Mouse (Mus musculus): ENCODE measurements around the gene Wdr37. TPM values are rescaled to one million over a fixed set of nuclear protein-coding genes. Genes with fewer than 3 reads are reported as not detected.
"Not testable (repeated sequence)": the region's sequence is repeated elsewhere in the genome, so short reads cannot be mapped to it uniquely, and the experiment has no call there.

Wdr37 gene
- total RNA-seq (2014; rRNA removed; ENCODE audit: low replicate concordance) = 16.3 and 24.2 TPM in 2 replicates
- 14.7 and 15.7 TPM in 2 replicates for polyA plus RNA-seq (2015; fragmentation: Nextera tagmentation; extraction: Ambion mirVana)

GRCm38 (mm10) chr13:8871314-8871962 is at the start of gene Wdr37:
TSS of gene Wdr37 (minus strand) at chr13:8871909.
- DNase-seq (ENCODE audit: low spot score) = peak; percentile 31
- ATAC-seq (ENCODE audit: insufficient read depth, low read depth) = peak; percentile 45
- TF ChIP-seq EP300 (IDR thresholded peaks at IDR 0.05; ENCODE audit: low read depth) (no peak), CTCF (IDR thresholded peaks at IDR 0.05; ENCODE audit: low read depth) (no peak)

DNA sequence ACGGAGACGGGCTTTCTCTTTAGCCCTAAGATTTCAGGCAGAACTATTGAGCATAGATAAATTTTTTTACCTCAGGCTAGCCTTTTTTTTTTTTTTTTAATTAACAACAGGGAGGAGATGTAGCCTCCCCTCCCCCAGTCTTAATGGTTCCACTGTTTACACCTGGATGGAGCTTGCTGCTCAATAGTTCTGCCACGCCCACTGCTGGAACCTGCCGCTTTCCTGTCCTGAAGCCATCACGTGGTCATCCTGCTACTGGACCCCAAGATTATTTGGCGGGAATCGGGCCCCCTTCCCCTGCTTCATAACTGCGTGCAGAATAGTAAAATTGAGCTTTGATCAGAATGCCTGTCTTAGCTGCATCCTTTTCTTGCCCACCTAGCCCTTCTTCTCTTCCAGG is 42.2 kb upstream of the Wdr37 start:
- not testable (repeated sequence) for H3K4me3 ChIP-seq (ENCODE audit: low read depth, low read length); DNase-seq (ENCODE audit: low spot score); H3K27me3 ChIP-seq (ENCODE audit: control insufficient read depth, insufficient read depth, low read length); H3K9me3 ChIP-seq (replicated peaks; ENCODE audit: control insufficient read depth, low read length); ATAC-seq (ENCODE audit: insufficient read depth, low read depth); H3K4me1 ChIP-seq (ENCODE audit: control insufficient read depth, insufficient read depth); H3K27ac ChIP-seq (ENCODE audit: low read depth); H3K9ac ChIP-seq (replicated peaks; ENCODE audit: low read depth, low read length); H3K4me2 ChIP-seq (ENCODE audit: low read depth, low read length); H3K36me3 ChIP-seq (replicated peaks; ENCODE audit: control insufficient read depth, insufficient read depth, low read length)
- WGBS = 85% methylated on average over 8 of the region's 8 CpGs

More at GRCm38 (mm10) chr13:8871314-8871962, at the start of gene Wdr37:
- Histone ChIP-seq H3K9ac (replicated peaks; ENCODE audit: low read depth, low read length) (peak within 1 kb of the TSS; percentile 77), H3K27ac (ENCODE audit: low read depth) (peak within 1 kb of the TSS; percentile 98), H3K4me2 (ENCODE audit: low read depth, low read length) (peak within 1 kb of the TSS; percentile 78), H3K27me3 (ENCODE audit: control insufficient read depth, insufficient read depth, low read length) (no peaks in the 10 kb centered on the region), H3K4me3 (ENCODE audit: low read depth, low read length) (peak within 1 kb of the TSS; percentile 71), H3K36me3 (replicated peaks; ENCODE audit: control insufficient read depth, insufficient read depth, low read length) (no peaks in the 10 kb centered on the region), H3K4me1 (ENCODE audit: control insufficient read depth, insufficient read depth) (0 out of 2 replicates have a peak, but pooled peaks cover 10% of the 10 kb centered on the region), H3K9me3 (replicated peaks; ENCODE audit: control insufficient read depth, low read length) (no peaks in the 10 kb centered on the region)
- under 1% methylated on average over 18 of the region's 18 CpGs for WGBS

DNA sequence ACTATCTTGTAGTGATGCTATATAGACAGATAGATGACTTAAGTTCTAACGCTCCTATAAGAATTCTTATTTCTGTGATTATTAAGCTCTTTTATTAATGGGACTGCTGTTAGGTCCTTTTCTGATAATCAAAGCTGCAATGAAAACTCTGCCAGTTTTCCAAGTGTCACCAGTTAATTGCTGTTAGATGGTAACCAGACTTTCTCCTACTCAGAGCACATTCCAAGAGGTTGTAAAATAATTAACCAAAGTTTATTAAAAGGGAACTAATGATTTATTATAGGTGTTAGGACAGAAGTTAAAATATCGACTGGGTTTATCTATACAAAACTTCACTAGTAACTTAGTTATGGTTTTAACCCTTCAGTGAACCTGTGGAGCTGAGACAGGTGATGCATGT is 34.3 kb upstream of the Wdr37 start:
- H3K27me3 ChIP-seq (ENCODE audit: control insufficient read depth, insufficient read depth, low read length); ATAC-seq (ENCODE audit: insufficient read depth, low read depth); H3K4me3 ChIP-seq (ENCODE audit: low read depth, low read length); H3K36me3 ChIP-seq (replicated peaks; ENCODE audit: control insufficient read depth, insufficient read depth, low read length); H3K4me2 ChIP-seq (ENCODE audit: low read depth, low read length); DNase-seq (ENCODE audit: low spot score); H3K9me3 ChIP-seq (replicated peaks; ENCODE audit: control insufficient read depth, low read length); H3K27ac ChIP-seq (ENCODE audit: low read depth); H3K9ac ChIP-seq (replicated peaks; ENCODE audit: low read depth, low read length); H3K4me1 ChIP-seq (ENCODE audit: control insufficient read depth, insufficient read depth): not testable (repeated sequence)
- WGBS = 75% methylated on average over 2 of the region's 2 CpGs

DNA sequence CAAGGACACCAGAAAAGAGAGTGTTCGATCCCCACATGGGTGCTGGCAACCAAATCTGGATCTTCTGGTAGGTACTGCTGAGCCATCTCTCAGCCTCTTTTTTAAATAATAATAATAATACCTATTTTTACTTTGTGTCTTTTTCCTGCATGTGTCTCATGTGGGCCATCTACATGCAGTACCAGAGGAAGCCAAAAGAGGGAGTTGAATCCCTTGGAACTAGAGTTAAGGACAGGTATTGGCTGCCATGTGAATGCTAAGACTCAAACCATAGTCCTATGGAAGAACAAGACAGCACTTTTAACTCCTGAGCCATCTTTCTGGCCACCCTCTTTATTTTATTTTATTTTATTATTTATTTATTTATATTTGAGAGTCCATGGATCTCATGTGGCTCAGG is 16.9 kb upstream of the Wdr37 start:
- Histone ChIP-seq H3K4me3 (ENCODE audit: low read depth, low read length) (no peak overlapping the region), H3K27me3 (ENCODE audit: control insufficient read depth, insufficient read depth, low read length) (no peaks in the 10 kb centered on the region), H3K4me2 (ENCODE audit: low read depth, low read length) (no peak overlapping the region), H3K9ac (replicated peaks; ENCODE audit: low read depth, low read length) (no peak overlapping the region), H3K36me3 (replicated peaks; ENCODE audit: control insufficient read depth, insufficient read depth, low read length) (peaks cover 15% of the 10 kb centered on the region), H3K27ac (ENCODE audit: low read depth) (no peak overlapping the region), H3K9me3 (replicated peaks; ENCODE audit: control insufficient read depth, low read length) (no peaks in the 10 kb centered on the region), H3K4me1 (ENCODE audit: control insufficient read depth, insufficient read depth) (0 out of 2 replicates have a peak, but pooled peaks cover 3% of the 10 kb centered on the region)
- WGBS = 100% methylated on average over 1 of the region's 1 CpGs
- peak; percentile 26; the same call in 1 of the 2 replicates for TF ChIP-seq CTCF (IDR thresholded peaks at IDR 0.05; ENCODE audit: low read depth)
- TF ChIP-seq EP300 (IDR thresholded peaks at IDR 0.05; ENCODE audit: low read depth) = no peak
- DNase-seq (ENCODE audit: low spot score) (no peak), ATAC-seq (ENCODE audit: insufficient read depth, low read depth) (no peak)

DNA sequence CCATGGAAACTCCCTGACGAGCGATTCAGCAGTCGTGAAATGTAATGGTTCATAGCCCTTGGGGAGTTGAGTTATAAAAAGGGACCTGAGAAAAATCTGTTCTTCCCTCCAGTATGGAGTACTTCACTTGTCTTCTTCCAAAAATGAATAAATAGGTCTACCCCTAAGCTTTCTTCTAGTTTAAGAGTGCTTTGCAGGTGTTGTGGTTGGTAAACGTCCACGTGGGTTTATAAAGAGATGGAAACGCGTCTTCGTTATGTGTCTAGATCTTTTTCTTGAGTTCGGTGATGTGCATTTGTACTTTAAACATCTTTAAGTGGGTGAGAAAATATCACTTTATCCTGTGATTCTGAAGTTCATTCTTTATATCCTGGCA is 14.5 kb upstream of the Wdr37 start:
- DNase-seq (ENCODE audit: low spot score) = no peak
- Histone ChIP-seq H3K4me3 (ENCODE audit: low read depth, low read length) (peak overlapping the region; percentile 59), H3K9me3 (replicated peaks; ENCODE audit: control insufficient read depth, low read length) (no peaks in the 10 kb centered on the region), H3K9ac (replicated peaks; ENCODE audit: low read depth, low read length) (peak overlapping the region; percentile 51), H3K4me1 (ENCODE audit: control insufficient read depth, insufficient read depth) (0 out of 2 replicates have a peak, but pooled peaks cover 3% of the 10 kb centered on the region), H3K27me3 (ENCODE audit: control insufficient read depth, insufficient read depth, low read length) (no peaks in the 10 kb centered on the region), H3K27ac (ENCODE audit: low read depth) (peak overlapping the region; percentile 73; the same call in 1 of the 2 replicates), H3K36me3 (replicated peaks; ENCODE audit: control insufficient read depth, insufficient read depth, low read length) (peaks cover 11% of the 10 kb centered on the region; the same call in 1 of the 2 replicates), H3K4me2 (ENCODE audit: low read depth, low read length) (peak overlapping the region; percentile 69)
- WGBS = 4% methylated on average over 9 of the region's 9 CpGs
- no peak for TF ChIP-seq EP300 (IDR thresholded peaks at IDR 0.05; ENCODE audit: low read depth)
- TF ChIP-seq CTCF (IDR thresholded peaks at IDR 0.05; ENCODE audit: low read depth) = no peak
- ATAC-seq (ENCODE audit: insufficient read depth, low read depth) = no peak

All from heart, postnatal 0 days (tissue).